Mouse (Mus musculus): ENCODE measurements around the gene Nfasc.

GRCm38 (mm10) chr1:132707301-132707700 is 34.3 kb downstream of the Nfasc start:
- TF ChIP-seq CTCF (conservative IDR thresholded peaks at IDR 0.05 in 1 of 2, IDR thresholded peaks at IDR 0.05 in 1 of 2; ENCODE audit: low read depth in 2 of 2, low read length in 2 of 2) (no peak), POLR2A (IDR thresholded peaks at IDR 0.05; ENCODE audit: low read depth, low read length) (no peak), GABPA (IDR thresholded peaks at IDR 0.05; ENCODE audit: insufficient replicate concordance, low read depth, low read length) (no peak), MAZ (IDR thresholded peaks at IDR 0.05; ENCODE audit: low read depth, low read length) (no peak), IRF4 (IDR thresholded peaks at IDR 0.05; ENCODE audit: low read depth, low read length) (no peak), POLR2AphosphoS2 (IDR thresholded peaks at IDR 0.05; ENCODE audit: low read depth, low read length) (no peak), TBP (conservative IDR thresholded peaks at IDR 0.05; ENCODE audit: low read depth, low read length) (no peak), EP300 (IDR thresholded peaks at IDR 0.05; ENCODE audit: low read length) (no peak)
